Mouse (Mus musculus) cerebellum, adult (tissue): ENCODE measurements around the gene Gjb6.

ENCODE experiments used
- ATAC-seq: cut with Nextera tagmentation; 2 replicates; pipeline ENCODE4 v1.9.2; 2017; ENCODE audit warnings: mild to moderate bottlenecking, moderate library complexity, mixed read lengths; ENCODE audit not compliant: insufficient number of reproducible peaks, low FRiP score, low TSS enrichment

The Gjb6 gene

GRCm38 (mm10) chr14:57133161-57133661, at the start of gene Gjb6:
TSS of gene Gjb6 (minus strand) at chr14:57133611.
- no peak for ATAC-seq

- no peak for ATAC-seq
Observed at GRCm38 (mm10) chr14:57165493-57165892, 32.1 kb upstream of the Gjb6 start.

DNA sequence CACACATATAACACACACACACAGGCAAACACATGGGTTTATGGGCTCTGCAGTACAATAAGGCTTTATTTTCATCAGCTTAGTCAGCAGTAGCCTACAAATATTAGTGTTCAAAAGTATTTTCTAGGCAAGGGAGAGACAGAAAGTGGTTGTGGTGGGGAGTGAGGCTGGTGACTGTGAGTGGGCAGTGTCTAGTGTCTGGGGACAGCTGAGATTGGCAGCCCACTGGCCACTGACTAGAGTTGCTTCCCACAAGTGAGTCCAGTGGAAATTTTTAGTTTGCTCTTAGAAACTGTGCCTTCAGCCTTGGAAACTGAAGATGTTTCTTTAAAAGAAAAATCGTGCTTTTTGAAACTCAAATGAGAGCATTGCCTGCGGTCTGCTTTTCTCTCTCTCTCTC, 28.4 kb upstream of the Gjb6 start:
- ATAC-seq: no peak

- ATAC-seq: no peak
Observed at GRCm38 (mm10) chr14:57161201-57161600, 27.8 kb upstream of the Gjb6 start.

DNA sequence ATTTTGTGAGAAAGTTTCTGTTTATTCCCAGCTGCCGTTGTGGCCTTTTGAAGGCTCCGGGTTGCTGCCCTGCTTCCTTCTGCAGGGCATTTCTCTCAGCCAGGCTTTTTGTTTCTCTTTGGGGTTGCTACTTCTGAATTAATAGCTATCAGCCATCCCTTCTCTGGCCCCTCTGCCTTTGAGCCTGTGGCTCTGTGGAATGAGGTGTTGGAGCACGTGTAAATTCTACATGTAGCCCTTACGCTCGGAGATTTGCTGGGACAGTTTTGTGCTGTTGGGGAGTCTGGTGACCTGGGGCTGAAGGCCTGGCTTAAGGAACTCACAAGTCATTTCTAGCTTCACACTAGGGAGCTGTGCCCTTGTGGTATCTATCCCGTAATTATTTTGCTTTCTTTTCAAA, 21.5 kb upstream of the Gjb6 start:
- no peak for ATAC-seq

- ATAC-seq: no peak
Observed at GRCm38 (mm10) chr14:57145741-57146140, 12.3 kb upstream of the Gjb6 start.

DNA sequence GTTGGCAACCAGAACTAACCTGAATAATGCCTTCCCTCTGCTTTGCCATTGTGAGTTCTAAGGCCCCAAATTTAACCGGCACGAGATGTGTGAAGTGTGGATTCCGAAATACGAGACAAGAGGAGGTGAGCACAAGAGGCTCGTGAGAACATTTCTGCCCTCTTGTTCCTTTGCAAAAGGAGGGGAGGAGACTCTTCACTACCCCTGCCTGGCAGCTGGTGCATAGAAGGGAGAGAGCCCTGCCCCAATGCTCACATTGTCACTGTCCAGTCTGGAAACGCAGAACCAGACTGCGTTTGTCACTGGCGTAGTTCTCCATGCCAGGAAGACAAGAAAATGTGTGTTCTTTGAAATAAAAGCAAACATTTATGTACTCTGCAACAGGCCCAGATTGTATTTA, 1.9 kb upstream of the Gjb6 start:
- ATAC-seq: no peak

DNA sequence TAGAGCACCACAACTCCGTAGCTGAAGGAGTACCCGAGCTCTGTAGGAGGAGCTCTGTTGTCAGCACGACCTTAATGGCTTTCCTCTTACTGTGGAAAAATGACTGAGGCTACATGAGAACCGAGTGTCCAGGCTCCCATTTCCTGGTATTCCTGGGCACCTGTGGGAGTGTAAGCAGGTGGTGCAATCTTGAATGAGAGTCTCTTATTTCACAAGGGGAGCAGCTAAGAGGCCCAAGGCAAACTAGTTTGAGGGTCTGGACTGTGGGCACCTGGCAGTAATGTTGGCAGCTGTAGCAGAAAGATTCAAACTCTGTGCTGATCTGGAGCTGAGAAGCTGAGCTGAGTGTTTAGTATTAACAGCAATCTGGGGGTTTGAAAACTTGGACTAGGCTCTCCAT, 6.0 kb downstream of the Gjb6 start:
- no peak for ATAC-seq

DNA sequence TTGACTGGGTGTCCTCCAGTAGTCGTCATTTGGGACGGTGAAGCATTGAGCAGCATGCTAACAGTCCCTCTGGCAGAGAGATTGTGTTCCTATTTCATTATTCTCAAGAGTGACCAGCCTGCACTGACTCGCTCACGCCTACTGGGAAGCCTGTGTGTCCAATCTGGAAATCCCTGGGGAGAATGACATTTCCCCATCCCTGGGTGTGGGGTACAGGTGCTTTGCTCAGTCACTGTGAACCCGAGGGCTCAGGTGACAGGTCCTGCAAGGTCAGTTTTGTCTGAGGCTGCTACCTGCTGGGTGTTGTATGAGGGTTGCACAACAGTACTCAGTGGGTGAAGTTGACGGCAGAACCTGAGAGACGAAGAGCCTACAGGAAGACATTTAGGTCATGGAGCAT, 11.1 kb downstream of the Gjb6 start:
- no peak for ATAC-seq

DNA sequence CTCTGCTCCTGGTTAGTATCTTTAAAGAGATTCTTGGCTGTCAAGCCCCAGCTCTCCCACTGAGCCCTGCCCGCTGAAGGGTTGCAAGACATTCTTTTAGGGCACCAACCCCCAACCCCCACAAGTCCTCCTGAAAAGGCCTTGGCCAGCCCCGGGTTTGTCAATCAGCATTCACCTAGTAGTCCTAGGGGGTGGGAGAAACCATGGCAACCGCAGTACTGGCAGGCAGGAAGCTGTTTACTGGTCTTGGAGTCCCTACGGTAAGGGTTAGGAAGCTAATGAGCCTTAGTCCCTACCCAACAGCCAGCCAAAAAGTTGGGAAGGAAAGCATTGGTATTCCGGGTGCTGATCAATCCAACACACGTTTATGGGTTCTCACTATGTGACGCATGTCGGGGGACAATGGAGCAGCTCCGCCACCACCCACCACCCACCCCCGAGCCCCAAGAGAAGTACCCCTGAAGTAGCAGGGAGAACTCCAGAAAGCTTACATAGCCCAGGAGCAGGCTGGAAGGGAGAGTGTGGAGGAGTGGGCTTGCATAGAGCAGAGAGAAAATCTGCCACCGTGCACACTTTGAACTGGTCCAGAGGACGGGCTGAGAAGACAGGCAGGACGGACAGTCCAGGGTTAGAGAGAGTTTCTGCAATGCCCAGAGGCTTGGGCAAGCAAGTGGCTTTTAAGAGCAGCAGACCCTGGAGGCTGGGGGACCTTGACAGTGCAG, 17.4 kb downstream of the Gjb6 start, which contains the start of gene Gm4491:
Gene Gm4491, minus strand, starts transcription at position 61 of the 722 bp plus-strand sequence.
- no peak for ATAC-seq

DNA sequence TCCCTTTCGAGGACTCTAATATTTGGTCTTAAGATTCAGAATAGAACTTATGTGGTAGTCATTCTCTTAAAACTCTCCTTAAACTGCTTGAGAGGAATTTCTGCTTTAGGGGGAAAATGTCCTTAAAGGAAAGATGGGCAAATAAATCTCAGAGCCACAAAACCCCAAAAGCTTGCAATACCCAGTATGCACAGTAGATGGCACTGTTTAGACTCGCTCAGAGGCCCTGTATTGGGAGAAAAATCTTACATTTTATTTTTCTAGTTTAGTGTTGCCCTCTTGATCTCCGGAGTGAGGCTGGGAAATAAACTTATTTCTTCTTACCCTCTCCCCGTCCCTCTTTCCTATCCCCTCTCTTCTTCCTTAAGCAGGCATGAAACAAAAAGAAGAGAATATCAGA, 24.2 kb downstream of the Gjb6 start:
- no peak for ATAC-seq

DNA sequence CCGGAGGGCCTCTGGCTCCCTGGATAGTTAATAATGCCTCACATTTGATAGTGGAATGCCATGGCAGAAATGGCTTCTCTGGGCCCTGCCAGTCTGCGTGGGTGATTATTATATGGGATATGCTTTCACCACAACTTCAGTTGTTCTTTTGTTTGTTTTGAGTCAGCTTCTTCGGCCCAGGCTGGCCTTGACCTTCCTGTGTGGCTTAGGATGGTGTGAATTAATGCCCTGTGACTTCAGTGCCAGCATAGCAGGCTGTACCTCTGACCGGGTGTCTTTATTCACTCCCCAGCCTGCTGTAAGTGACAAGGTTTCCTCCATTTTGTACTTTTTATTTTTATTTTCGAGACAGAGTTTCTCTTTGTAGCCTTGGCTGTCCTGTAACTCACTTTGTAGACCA, 25.5 kb downstream of the Gjb6 start:
- no peak for ATAC-seq

- ATAC-seq: no peak
Observed at GRCm38 (mm10) chr14:57107091-57107490, 26.3 kb downstream of the Gjb6 start.

DNA sequence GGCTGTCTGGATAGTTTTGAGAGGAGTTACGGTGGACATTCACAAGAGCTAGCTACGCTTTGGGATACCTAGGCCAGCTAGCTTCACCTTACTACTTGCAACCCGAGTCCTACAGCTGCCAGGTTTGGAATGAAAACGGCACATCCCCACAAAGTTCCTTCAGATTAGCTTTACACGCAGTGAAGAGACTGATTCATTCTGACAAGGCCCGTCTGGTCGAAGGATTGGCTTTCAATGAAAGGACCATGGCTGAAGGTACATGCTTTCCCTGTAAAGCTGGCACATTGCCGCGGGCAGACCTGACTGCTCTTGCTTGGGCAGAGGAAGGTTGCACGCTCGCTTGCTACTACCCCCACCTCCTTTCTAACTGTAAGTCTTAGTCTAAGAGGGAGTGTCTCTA, 27.7 kb downstream of the Gjb6 start:
- ATAC-seq: no peak

DNA sequence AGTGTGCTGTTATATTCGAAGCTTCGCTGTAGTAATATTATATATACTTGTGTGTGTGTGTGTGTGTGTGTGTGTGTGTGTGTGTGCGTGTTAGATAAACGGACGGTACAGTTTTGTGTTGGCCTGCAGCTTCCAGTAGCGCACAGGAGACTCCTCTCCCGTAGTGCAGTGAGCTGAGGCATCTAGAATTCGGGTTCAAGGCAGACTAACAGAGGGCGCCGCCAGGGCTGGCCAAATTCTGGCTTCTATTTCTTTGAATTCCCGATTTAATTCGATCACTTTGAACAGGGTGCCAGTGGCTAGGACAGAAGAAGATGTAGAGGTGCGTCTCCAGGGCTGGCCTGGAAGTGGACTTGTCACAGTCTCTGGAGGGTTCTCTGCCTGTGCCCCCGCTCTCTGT, 28.3 kb downstream of the Gjb6 start:
- no peak for ATAC-seq

DNA sequence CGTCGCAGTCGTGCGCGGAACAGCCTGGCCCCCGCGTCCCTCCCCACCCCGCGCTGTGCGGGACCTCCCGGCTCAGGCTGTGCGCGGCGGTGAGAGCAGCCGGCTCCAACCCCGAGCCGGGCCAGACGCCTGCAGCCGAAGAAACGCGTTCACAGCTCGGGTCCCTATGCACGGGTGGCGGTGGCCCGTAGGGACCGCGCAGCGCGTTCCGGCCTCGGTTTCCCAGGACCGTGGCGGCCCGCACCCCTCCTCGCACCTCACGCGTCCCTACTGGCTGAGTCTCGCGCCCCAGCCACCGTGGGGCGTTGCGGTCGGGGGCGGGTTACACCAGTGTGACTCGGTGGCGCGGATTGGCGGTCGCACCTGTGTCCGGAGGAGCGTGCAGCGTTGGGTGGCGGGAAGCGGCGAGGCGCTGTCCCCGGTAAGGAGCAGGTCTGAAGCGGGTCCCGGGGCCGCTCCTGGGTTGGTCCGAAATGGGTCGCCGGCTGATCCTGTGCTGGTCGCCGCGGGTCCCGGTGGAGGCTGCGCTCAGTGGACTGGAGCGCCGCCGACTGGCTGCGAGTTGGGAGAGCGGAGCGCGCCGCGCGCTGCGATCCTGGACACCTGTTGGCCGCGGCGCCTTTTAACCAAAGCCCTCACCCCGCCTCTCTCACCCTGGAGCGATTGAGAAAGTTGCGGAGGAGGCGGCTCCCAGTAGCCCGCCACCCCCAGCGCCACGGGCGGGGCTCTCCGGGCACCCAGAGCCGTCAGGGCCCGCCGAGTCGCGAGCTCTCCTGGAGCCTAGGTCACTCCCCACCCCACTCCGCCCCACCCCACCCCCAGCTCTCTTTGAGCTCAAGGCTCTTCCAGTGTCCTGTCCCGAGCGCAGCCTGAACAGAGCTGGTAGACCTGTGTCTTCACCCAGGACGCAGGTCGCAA, 29.0 kb downstream of the Gjb6 start, which contains the start of gene Gjb2:
Gene Gjb2, minus strand, starts transcription at position 597 of the 918 bp plus-strand sequence.
- peak; percentile 21 for ATAC-seq

DNA sequence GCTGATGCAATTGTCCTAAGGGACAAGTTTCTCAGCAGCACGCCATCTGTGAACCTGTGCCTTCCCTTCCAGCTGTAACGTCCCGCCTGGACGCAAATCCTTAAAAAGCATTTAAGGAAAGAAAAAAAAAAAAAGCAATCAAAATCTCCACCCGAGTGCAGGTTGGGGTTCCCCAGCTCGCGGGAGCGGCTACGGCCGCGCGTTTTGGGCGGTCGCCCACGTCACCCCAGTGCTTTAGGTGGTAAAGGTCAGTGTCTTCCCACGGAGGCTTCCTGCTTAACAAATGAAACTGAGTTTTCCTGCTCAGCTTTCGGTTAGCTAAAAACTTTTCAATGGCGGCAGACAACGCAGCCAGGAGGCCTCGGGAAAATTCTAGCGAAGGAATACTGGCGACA, 29.7 kb downstream of the Gjb6 start:
- no peak for ATAC-seq

- no peak for ATAC-seq
Observed at GRCm38 (mm10) chr14:57103121-57103520, 30.3 kb downstream of the Gjb6 start.

GRCm38 (mm10) chr14:57101623-57102022, 31.8 kb downstream of the Gjb6 start:
- ATAC-seq: no peak

- no peak for ATAC-seq
Observed at GRCm38 (mm10) chr14:57095855-57096254, 37.6 kb downstream of the Gjb6 start.

GRCm38 (mm10) chr14:57093029-57093428, 40.4 kb downstream of the Gjb6 start:
- ATAC-seq: no peak
